Mouse (Mus musculus): ENCODE measurements around the gene Limch1.

- TF ChIP-seq CTCF (conservative IDR thresholded peaks at IDR 0.05; ENCODE audit: low read length), result no peak
- no peak for TF ChIP-seq POU5F1 (IDR thresholded peaks at IDR 0.05; ENCODE audit: borderline replicate concordance, low read length)
- no peak for TF ChIP-seq NANOG (IDR thresholded peaks at IDR 0.05; ENCODE audit: borderline replicate concordance, low read length)
These were observed 12.1 kb upstream of the Limch1 start for GRCm38 (mm10) chr5:66733556-66733955.
